Mouse (Mus musculus) G1E (cell line): ENCODE measurements around the gene Gm4952. TPM values are rescaled to one million over a fixed set of nuclear protein-coding genes. Genes with fewer than 3 reads are reported as not detected.

Source experiments
- ATAC-seq: 2 replicates; pipeline ENCODE4 v1.8.0; 2016; ENCODE audit warnings: mild to moderate bottlenecking; ENCODE audit not compliant: insufficient number of reproducible peaks, poor library complexity, low FRiP score, severe bottlenecking; ENCODE audit errors: extremely low read depth
- DNase-seq: peaks from one replicate; pipeline ENCODE4 v3.0.0; 2012; ENCODE audit warnings: low spot score
- H3K27me3 ChIP-seq: 2 replicates; pipeline ENCODE4 v1.6.1; 2012; ENCODE audit warnings: mild to moderate bottlenecking, low read length, inconsistent platforms; ENCODE audit not compliant: insufficient read depth
- H3K36me3 ChIP-seq: replicated peaks from 2 replicates; pipeline ENCODE3; 2012; ENCODE audit warnings: mild to moderate bottlenecking, inconsistent platforms
- H3K4me1 ChIP-seq: 2 replicates; pipeline ENCODE4 v1.6.1; 2012; ENCODE audit warnings: low read depth, low read length, inconsistent platforms, mixed read lengths; ENCODE audit not compliant: insufficient read depth
- H3K4me3 ChIP-seq: 2 replicates; pipeline ENCODE4 v1.5.1; 2012; ENCODE audit warnings: low read depth, mild to moderate bottlenecking, inconsistent platforms, low read length, moderate library complexity, mixed read lengths
- H3K9me3 ChIP-seq: replicated peaks from 2 replicates; pipeline ENCODE4 v1.6.1; 2012; ENCODE audit warnings: inconsistent platforms
- CTCF ChIP-seq: IDR thresholded peaks from 2 replicates; pipeline ENCODE4 v1.5.1; 2012; ENCODE audit warnings: low read depth, low read length, inconsistent platforms, mixed read lengths
- GATA1 ChIP-seq: IDR thresholded peaks from 2 replicates; pipeline ENCODE4 v1.6.1; 2012; ENCODE audit warnings: borderline replicate concordance, low read length, inconsistent platforms, mixed read lengths
- GATA2 ChIP-seq: IDR thresholded peaks from 2 replicates; pipeline ENCODE4 v1.6.1; 2012; ENCODE audit warnings: low read depth, low read length, inconsistent platforms, borderline replicate concordance
- POLR2AphosphoS5 ChIP-seq: IDR thresholded peaks from 2 replicates; pipeline ENCODE4 v1.6.1; 2012; ENCODE audit warnings: low read depth, low read length, inconsistent platforms; ENCODE audit not compliant: insufficient replicate concordance
- TAL1 ChIP-seq: conservative IDR thresholded peaks from 2 replicates; pipeline ENCODE4 v1.6.1; 2012; ENCODE audit warnings: low read depth, low read length, inconsistent platforms, mixed read lengths
- polyA plus RNA-seq: library from polyadenylated mRNA; stranded (reverse); fragments of >175 nt; gene quantifications from 2 replicates; pipeline ENCODE4 v1.2.3, GENCODE M21; 2012
- total RNA-seq, 2 experiments: library from RNA; stranded (forward) in 1 of 2; stranded (reverse) in 1 of 2; fragments of 200-1000 nt in 1 of 2; fragments of >200 nt in 1 of 2; fragmentation: Nextera tagmentation in 1 of 2; gene quantifications; 2 replicates each; pipeline ENCODE4 v1.2.3; 2014 to 2017

The Gm4952 gene
- total and polyA plus RNA-seq, 3 experiments: 0.11 TPM; not detected in 2

DNA sequence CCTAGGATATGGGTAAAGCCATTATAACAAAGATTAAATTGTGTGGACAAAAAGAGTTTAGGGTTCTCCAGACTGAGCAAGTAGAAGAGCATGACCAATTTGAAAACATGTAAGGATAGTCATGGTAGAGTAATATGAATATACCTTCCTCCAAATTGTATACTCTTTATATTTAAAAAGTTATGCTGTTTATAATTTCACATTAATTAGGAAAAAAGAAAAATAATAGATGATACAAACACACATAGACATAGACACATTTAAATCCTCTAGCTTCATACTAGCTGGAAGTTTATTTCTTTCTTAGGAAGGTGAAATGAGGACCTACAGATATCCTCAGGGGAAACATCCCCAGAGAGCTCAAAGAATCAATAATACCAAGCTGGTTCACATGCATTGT lies 70.4 kb downstream of the Gm4952 start, which contains the start of gene Olfr1442:
Gene Olfr1442 (plus strand): TSS at position 301 of the 400 bp plus-strand sequence.
- Histone ChIP-seq H3K4me3 (no peak within 1 kb of the TSS), H3K36me3 (no peaks in the 10 kb centered on the region), H3K4me1 (no peaks in the 10 kb centered on the region), H3K27me3 (peaks cover 3% of the 10 kb centered on the region; the same call in 1 of the 2 replicates), H3K9me3 (no peaks in the 10 kb centered on the region)
- ATAC-seq: no peak
- TF ChIP-seq GATA1 (no peak), GATA2 (no peak), POLR2AphosphoS5 (no peak), TAL1 (no peak), CTCF (no peak)
- DNase-seq: no peak

DNA sequence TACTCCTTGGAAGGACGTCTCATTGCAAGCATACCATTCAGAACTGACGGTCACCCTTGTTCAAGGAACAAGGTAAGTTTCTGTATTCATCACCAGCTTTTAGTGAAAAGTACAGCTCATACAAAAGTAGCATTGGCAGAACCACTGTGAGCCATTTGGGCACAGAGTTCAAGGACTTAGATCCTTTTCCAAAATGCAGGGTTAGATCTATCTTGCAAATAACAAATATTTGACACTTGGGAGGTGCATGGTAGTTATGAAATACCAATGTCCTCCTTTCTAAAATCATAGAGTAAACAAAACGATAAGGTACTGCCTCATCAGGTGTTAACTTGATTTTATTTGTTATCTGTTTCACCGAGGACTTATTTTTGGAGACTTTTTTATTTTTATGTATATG lies 71.3 kb downstream of the Gm4952 start:
- Histone ChIP-seq H3K4me3 (no peak overlapping the region), H3K27me3 (peaks cover 3% of the 10 kb centered on the region; the same call in 1 of the 2 replicates), H3K4me1 (no peaks in the 10 kb centered on the region), H3K36me3 (no peaks in the 10 kb centered on the region), H3K9me3 (no peaks in the 10 kb centered on the region)
- no peak for ATAC-seq
- DNase-seq: no peak
- no peak for TF ChIP-seq TAL1
- no peak for TF ChIP-seq GATA2
- TF ChIP-seq CTCF: no peak
- no peak for TF ChIP-seq GATA1
- TF ChIP-seq POLR2AphosphoS5: no peak

DNA sequence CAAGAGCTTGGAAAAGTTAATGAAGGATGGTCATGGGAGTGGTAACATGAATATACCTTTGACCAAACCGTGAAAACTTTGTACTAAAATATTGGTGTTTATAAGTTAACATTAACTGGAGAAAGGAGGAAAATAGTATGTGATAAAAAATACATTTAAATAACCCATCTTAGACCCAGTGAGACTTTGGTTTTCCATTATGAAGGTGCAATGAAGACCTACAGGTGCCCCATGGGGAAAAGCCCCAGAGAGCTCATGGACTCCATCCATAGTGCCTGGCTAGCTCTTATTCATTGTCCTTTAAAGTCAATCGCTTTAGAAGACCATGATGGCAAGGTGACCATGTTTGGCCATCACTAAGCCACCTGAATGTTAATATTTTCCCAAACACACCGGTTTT lies 78.0 kb downstream of the Gm4952 start, which contains the start of gene Olfr1443:
Gene Olfr1443 (plus strand): TSS at position 301 of the 400 bp plus-strand sequence.
- H3K27me3 ChIP-seq: no peaks in the 10 kb centered on the region
- H3K4me3 ChIP-seq: no peak within 1 kb of the TSS
- ATAC-seq: no peak
- no peaks in the 10 kb centered on the region for H3K9me3 ChIP-seq
- no peaks in the 10 kb centered on the region for H3K36me3 ChIP-seq
- DNase-seq: no peak
- H3K4me1 ChIP-seq: peaks cover 2% of the 10 kb centered on the region; the same call in 1 of the 2 replicates
- TF ChIP-seq POLR2AphosphoS5 (no peak), GATA2 (no peak), GATA1 (no peak), CTCF (no peak), TAL1 (no peak)

Other genes starting within 250 kb of the Gm4952 start
- not detected in 2 replicates for gene Olfr1440, start 212.7 kb upstream of the Gm4952 start, total RNA-seq (2014; fragmentation: Nextera tagmentation)
- 0.06 and 0.16 TPM in 2 replicates for gene Olfr1440, start 212.7 kb upstream of the Gm4952 start, total RNA-seq (2017)
- not detected in 2 replicates for gene Olfr1440, start 212.7 kb upstream of the Gm4952 start, polyA plus RNA-seq
- not detected in 2 replicates for gene Olfr1441, start 182.5 kb upstream of the Gm4952 start, total RNA-seq (2014; fragmentation: Nextera tagmentation)
- gene Olfr1441, start 182.5 kb upstream of the Gm4952 start, total RNA-seq (2017): 0.11 and 0.12 TPM in 2 replicates
- not detected in 2 replicates for gene Olfr1441, start 182.5 kb upstream of the Gm4952 start, polyA plus RNA-seq
- not detected in 2 replicates for gene Pfpl, start 172.1 kb upstream of the Gm4952 start, total RNA-seq (2014; fragmentation: Nextera tagmentation)
- 0.06 and 0.11 TPM in 2 replicates for gene Pfpl, start 172.1 kb upstream of the Gm4952 start, total RNA-seq (2017)
- gene Pfpl, start 172.1 kb upstream of the Gm4952 start, polyA plus RNA-seq: not detected in 2 replicates
- gene Mpeg1, start 139.2 kb upstream of the Gm4952 start, total RNA-seq (2014; fragmentation: Nextera tagmentation): not detected in 2 replicates
- gene Mpeg1, start 139.2 kb upstream of the Gm4952 start, total RNA-seq (2017): 0.06 and 0.22 TPM in 2 replicates
- not detected in 2 replicates for gene Mpeg1, start 139.2 kb upstream of the Gm4952 start, polyA plus RNA-seq
- gene Dtx4, start 98.5 kb upstream of the Gm4952 start, total RNA-seq (2014; fragmentation: Nextera tagmentation): not detected in 2 replicates
- 0.06 and 0.27 TPM in 2 replicates for gene Dtx4, start 98.5 kb upstream of the Gm4952 start, total RNA-seq (2017)
- not detected in 2 replicates for gene Dtx4, start 98.5 kb upstream of the Gm4952 start, polyA plus RNA-seq
- 45.3 TPM in 1 of 2 replicates, not detected in the other for gene Fam111a, start 54.2 kb upstream of the Gm4952 start, total RNA-seq (2014; fragmentation: Nextera tagmentation)
- gene Fam111a, start 54.2 kb upstream of the Gm4952 start, total RNA-seq (2017): 1.2 and 1.9 TPM in 2 replicates
- 0.02 TPM in 1 of 2 replicates, not detected in the other for gene Fam111a, start 54.2 kb upstream of the Gm4952 start, polyA plus RNA-seq
- not detected in 2 replicates for gene Glyat, start 33.3 kb downstream of the Gm4952 start, total RNA-seq (2014; fragmentation: Nextera tagmentation)
- 0.11 and 0.12 TPM in 2 replicates for gene Glyat, start 33.3 kb downstream of the Gm4952 start, total RNA-seq (2017)
- gene Glyat, start 33.3 kb downstream of the Gm4952 start, polyA plus RNA-seq: not detected in 2 replicates
- not detected in 2 replicates for gene Olfr1442, start 70.5 kb downstream of the Gm4952 start, total RNA-seq (2014; fragmentation: Nextera tagmentation)
- gene Olfr1442, start 70.5 kb downstream of the Gm4952 start, total RNA-seq (2017): 0.05 and 0.06 TPM in 2 replicates
- gene Olfr1442, start 70.5 kb downstream of the Gm4952 start, polyA plus RNA-seq: not detected in 2 replicates
- not detected in 2 replicates for gene Olfr1443, start 78.1 kb downstream of the Gm4952 start, total RNA-seq (2014; fragmentation: Nextera tagmentation)
- under 0.01 and 0.05 TPM in 2 replicates for gene Olfr1443, start 78.1 kb downstream of the Gm4952 start, total RNA-seq (2017)
- not detected in 2 replicates for gene Olfr1443, start 78.1 kb downstream of the Gm4952 start, polyA plus RNA-seq
- not detected in 2 replicates for gene Keg1, start 95.8 kb downstream of the Gm4952 start, total RNA-seq (2014; fragmentation: Nextera tagmentation)
- 0.17 and 0.38 TPM in 2 replicates for gene Keg1, start 95.8 kb downstream of the Gm4952 start, total RNA-seq (2017)
- not detected in 2 replicates for gene Keg1, start 95.8 kb downstream of the Gm4952 start, polyA plus RNA-seq
- gene Cntf, start 165.7 kb downstream of the Gm4952 start, total RNA-seq (2014; fragmentation: Nextera tagmentation): 7.4 TPM in 1 of 2 replicates, not detected in the other
- 3.0 and 4.0 TPM in 2 replicates for gene Cntf, start 165.7 kb downstream of the Gm4952 start, total RNA-seq (2017)
- 0.06 and 0.10 TPM in 2 replicates for gene Cntf, start 165.7 kb downstream of the Gm4952 start, polyA plus RNA-seq
- gene Zfp91, start 196.2 kb downstream of the Gm4952 start, total RNA-seq (2014; fragmentation: Nextera tagmentation): 90.3 and 97.4 TPM in 2 replicates
- gene Zfp91, start 196.2 kb downstream of the Gm4952 start, total RNA-seq (2017): 112 and 117 TPM in 2 replicates
- gene Zfp91, start 196.2 kb downstream of the Gm4952 start, polyA plus RNA-seq: 26.5 and 36.0 TPM in 2 replicates
- 0.68 and 2.1 TPM in 2 replicates for gene Lpxn, start 196.2 kb downstream of the Gm4952 start, total RNA-seq (2014; fragmentation: Nextera tagmentation)
- gene Lpxn, start 196.2 kb downstream of the Gm4952 start, total RNA-seq (2017): 2.5 and 3.5 TPM in 2 replicates
- gene Lpxn, start 196.2 kb downstream of the Gm4952 start, polyA plus RNA-seq: 0.03 TPM in 1 of 2 replicates, not detected in the other
- gene Gm5244, start 246.7 kb downstream of the Gm4952 start, total RNA-seq (2014; fragmentation: Nextera tagmentation): not detected in 2 replicates
- not detected in 2 replicates for gene Gm5244, start 246.7 kb downstream of the Gm4952 start, total RNA-seq (2017)
- gene Gm5244, start 246.7 kb downstream of the Gm4952 start, polyA plus RNA-seq: not detected in 2 replicates